Mouse (Mus musculus): Measurements from ENCODE around the gene Med26. TPM values are rescaled to one million over a fixed set of nuclear protein-coding genes. Genes with fewer than 3 reads are reported as not detected.

Med26 gene
- polyA plus RNA-seq, 1 experiment from 2014 or later: 19.9 TPM

GRCm38 (mm10) chr8:72469984-72470383 lies 78.1 kb downstream of the Med26 start:
- Histone ChIP-seq H3K9ac (replicated peaks) (no peak overlapping the region), H3K36me3 (peaks cover 74% of the 10 kb centered on the region), H3K27ac (replicated peaks) (no peak overlapping the region), H3K4me1 (peaks cover 14% of the 10 kb centered on the region), H3K4me3 (no peak overlapping the region), H3K27me3 (no peaks in the 10 kb centered on the region), H3K4me2 (replicated peaks) (no peak overlapping the region), H3K9me3 (no peaks in the 10 kb centered on the region)
- WGBS: 93% methylated on average over 8 of the region's 8 CpGs
- ATAC-seq (replicated peaks): no peak

- no peaks in the 10 kb centered on the region for H3K9me3 ChIP-seq
- H3K27me3 ChIP-seq: no peaks in the 10 kb centered on the region
- no peak overlapping the region for H3K4me2 ChIP-seq (replicated peaks)
- peaks cover 81% of the 10 kb centered on the region for H3K36me3 ChIP-seq
- 93% methylated on average over 2 of the region's 2 CpGs for WGBS
- H3K27ac ChIP-seq (replicated peaks): no peak overlapping the region
- no peak overlapping the region for H3K4me3 ChIP-seq
- peaks cover 12% of the 10 kb centered on the region for H3K4me1 ChIP-seq
- no peak overlapping the region for H3K9ac ChIP-seq (replicated peaks)
- ATAC-seq (replicated peaks): no peak
Measured at GRCm38 (mm10) chr8:72469243-72469642, 78.8 kb downstream of the Med26 start.

- Histone ChIP-seq H3K27me3 (no peaks in the 10 kb centered on the region), H3K9ac (replicated peaks) (no peak overlapping the region), H3K4me1 (no peaks in the 10 kb centered on the region), H3K36me3 (peaks cover 97% of the 10 kb centered on the region), H3K9me3 (no peaks in the 10 kb centered on the region), H3K27ac (replicated peaks) (no peak overlapping the region), H3K4me3 (no peak overlapping the region), H3K4me2 (replicated peaks) (no peak overlapping the region)
- 96% methylated on average over 10 of the region's 10 CpGs for WGBS
- no peak for ATAC-seq (replicated peaks)
Measured at GRCm38 (mm10) chr8:72464211-72464610, 83.9 kb downstream of the Med26 start.

- Histone ChIP-seq H3K36me3 (peaks cover 76% of the 10 kb centered on the region), H3K9me3 (no peaks in the 10 kb centered on the region), H3K9ac (replicated peaks) (no peak overlapping the region), H3K4me1 (no peaks in the 10 kb centered on the region), H3K4me2 (replicated peaks) (no peak overlapping the region), H3K4me3 (no peak overlapping the region), H3K27ac (replicated peaks) (no peak overlapping the region), H3K27me3 (no peaks in the 10 kb centered on the region)
- 92% methylated on average over 4 of the region's 4 CpGs for WGBS
- no peak for ATAC-seq (replicated peaks)
Measured at GRCm38 (mm10) chr8:72459881-72460533, 88.1 kb downstream of the Med26 start.

GRCm38 (mm10) chr8:72458457-72458856 lies 89.6 kb downstream of the Med26 start:
- no peaks in the 10 kb centered on the region for H3K27me3 ChIP-seq
- H3K4me2 ChIP-seq (replicated peaks): no peak overlapping the region
- no peaks in the 10 kb centered on the region for H3K9me3 ChIP-seq
- H3K36me3 ChIP-seq: peaks cover 75% of the 10 kb centered on the region
- no peaks in the 10 kb centered on the region for H3K4me1 ChIP-seq
- no peak for ATAC-seq (replicated peaks)
- WGBS: 92% methylated on average over 6 of the region's 6 CpGs
- no peak overlapping the region for H3K9ac ChIP-seq (replicated peaks)
- no peak overlapping the region for H3K4me3 ChIP-seq
- H3K27ac ChIP-seq (replicated peaks): no peak overlapping the region

- Histone ChIP-seq H3K9ac (replicated peaks) (no peak overlapping the region), H3K4me2 (replicated peaks) (no peak overlapping the region), H3K4me3 (no peak overlapping the region), H3K27me3 (no peaks in the 10 kb centered on the region), H3K4me1 (no peaks in the 10 kb centered on the region), H3K36me3 (peaks cover 75% of the 10 kb centered on the region), H3K9me3 (no peaks in the 10 kb centered on the region), H3K27ac (replicated peaks) (no peak overlapping the region)
- no peak for ATAC-seq (replicated peaks)
- 96% methylated on average over 3 of the region's 3 CpGs for WGBS
Measured at GRCm38 (mm10) chr8:72457806-72458205, 90.3 kb downstream of the Med26 start.

- ATAC-seq (replicated peaks): no peak
- Histone ChIP-seq H3K9me3 (no peaks in the 10 kb centered on the region), H3K4me1 (no peaks in the 10 kb centered on the region), H3K27me3 (no peaks in the 10 kb centered on the region), H3K36me3 (peaks cover 71% of the 10 kb centered on the region), H3K9ac (replicated peaks) (no peak overlapping the region), H3K4me2 (replicated peaks) (no peak overlapping the region), H3K4me3 (no peak overlapping the region), H3K27ac (replicated peaks) (no peak overlapping the region)
- 92% methylated on average over 4 of the region's 4 CpGs for WGBS
Measured at GRCm38 (mm10) chr8:72455317-72455716, 92.8 kb downstream of the Med26 start.

- H3K4me1 ChIP-seq: no peaks in the 10 kb centered on the region
- no peak overlapping the region for H3K9ac ChIP-seq (replicated peaks)
- ATAC-seq (replicated peaks): no peak
- no peak overlapping the region for H3K27ac ChIP-seq (replicated peaks)
- WGBS: 98% methylated on average over 2 of the region's 2 CpGs
- H3K4me2 ChIP-seq (replicated peaks): no peak overlapping the region
- H3K27me3 ChIP-seq: no peaks in the 10 kb centered on the region
- H3K4me3 ChIP-seq: no peak overlapping the region
- H3K9me3 ChIP-seq: no peaks in the 10 kb centered on the region
- H3K36me3 ChIP-seq: peaks cover 70% of the 10 kb centered on the region
Measured at GRCm38 (mm10) chr8:72453904-72454303, 94.2 kb downstream of the Med26 start.

- Histone ChIP-seq H3K4me1 (peaks cover 9% of the 10 kb centered on the region), H3K4me2 (replicated peaks) (no peak overlapping the region), H3K9ac (replicated peaks) (no peak overlapping the region), H3K36me3 (peaks cover 69% of the 10 kb centered on the region), H3K27ac (replicated peaks) (no peak overlapping the region), H3K9me3 (no peaks in the 10 kb centered on the region), H3K4me3 (no peak overlapping the region), H3K27me3 (no peaks in the 10 kb centered on the region)
- WGBS: 94% methylated on average over 8 of the region's 8 CpGs
- no peak for ATAC-seq (replicated peaks)
Measured at GRCm38 (mm10) chr8:72451516-72451915, 96.6 kb downstream of the Med26 start.

GRCm38 (mm10) chr8:72445071-72445470 lies 103.0 kb downstream of the Med26 start:
- 94% methylated on average over 6 of the region's 6 CpGs for WGBS
- Histone ChIP-seq H3K4me3 (no peak overlapping the region), H3K4me1 (peaks cover 34% of the 10 kb centered on the region), H3K27ac (replicated peaks) (no peak overlapping the region), H3K9me3 (no peaks in the 10 kb centered on the region), H3K36me3 (peaks cover 18% of the 10 kb centered on the region), H3K4me2 (replicated peaks) (no peak overlapping the region), H3K9ac (replicated peaks) (no peak overlapping the region), H3K27me3 (no peaks in the 10 kb centered on the region)
- no peak for ATAC-seq (replicated peaks)

Small RNA genes within 50 kb of the gene (microRNA-seq; reads per million reads assigned to microRNA genes)
- not detected for gene Gm28019
- gene Mir7068: not detected

Other genes with a start within 250 kb of the Med26 start
- 23.0 and 23.1 TPM in 2 replicates for gene Gm10282, start 243.0 kb downstream of the Med26 start, polyA plus RNA-seq (2015; fragmentation: Nextera tagmentation; extraction: Ambion mirVana)
- 4.0 and 4.1 TPM in 2 replicates for gene Klf2, start 229.2 kb downstream of the Med26 start, polyA plus RNA-seq (2015; fragmentation: Nextera tagmentation; extraction: Ambion mirVana)
- gene Eps15l1, start 126.8 kb downstream of the Med26 start, polyA plus RNA-seq (2015; fragmentation: Nextera tagmentation; extraction: Ambion mirVana): 62.3 and 63.1 TPM in 2 replicates
- 0.92 TPM in 2 replicates for gene Calr3, start 104.4 kb downstream of the Med26 start, polyA plus RNA-seq (2015; fragmentation: Nextera tagmentation; extraction: Ambion mirVana)
- 22.2 and 23.1 TPM in 2 replicates for gene 1700030K09Rik, start 104.4 kb downstream of the Med26 start, polyA plus RNA-seq (2015; fragmentation: Nextera tagmentation; extraction: Ambion mirVana)
- 46.8 and 52.7 TPM in 2 replicates for gene Cherp, start 73.0 kb downstream of the Med26 start, polyA plus RNA-seq (2015; fragmentation: Nextera tagmentation; extraction: Ambion mirVana)
- gene Slc35e1, start 55.7 kb downstream of the Med26 start, polyA plus RNA-seq (2015; fragmentation: Nextera tagmentation; extraction: Ambion mirVana): 13.8 and 14.7 TPM in 2 replicates
- gene Smim7, start 22.8 kb upstream of the Med26 start, polyA plus RNA-seq (2015; fragmentation: Nextera tagmentation; extraction: Ambion mirVana): 127 and 128 TPM in 2 replicates
- 17.7 and 17.8 TPM in 2 replicates for gene Tmem38a, start 23.8 kb upstream of the Med26 start, polyA plus RNA-seq (2015; fragmentation: Nextera tagmentation; extraction: Ambion mirVana)
- 1.6 and 2.1 TPM in 2 replicates for gene Nwd1, start 98.4 kb upstream of the Med26 start, polyA plus RNA-seq (2015; fragmentation: Nextera tagmentation; extraction: Ambion mirVana)
- 196 and 197 TPM in 2 replicates for gene Sin3b, start 175.0 kb upstream of the Med26 start, polyA plus RNA-seq (2015; fragmentation: Nextera tagmentation; extraction: Ambion mirVana)
- gene F2rl3, start 213.6 kb upstream of the Med26 start, polyA plus RNA-seq (2015; fragmentation: Nextera tagmentation; extraction: Ambion mirVana): 0.45 and 0.50 TPM in 2 replicates